In genomic region chr11:85766106-85766723, GRCm38 (mm10) we compare ENCODE assay signal across 8 mouse cellular contexts.
DNase-seq lines count a peak whose midpoint lies in the region; ATAC-seq lines count a peak whose summit lies in the region.

No protein-coding gene starts in this region.

- peak; percentile 74 for ATAC-seq in kidney, embryonic 14.5 days (ENCODE audit: low FRiP score, low TSS enrichment)
- ATAC-seq in embryonic facial prominence, embryonic 11.5 days (replicated peaks; ENCODE audit: insufficient number of reproducible peaks, low FRiP score, low TSS enrichment, low read depth), result no peak

- intact Hi-C loops in heart, postnatal 36 days (cut with DNase I), result no loop called here
- intact Hi-C loops in left cerebral cortex, postnatal 14 days (cut with DNase I), result no loop called here

- no peaks in the 10 kb centered on the region for H3K36me3 ChIP-seq in kidney, embryonic 14.5 days (ENCODE audit: control insufficient read depth, insufficient read depth, low read length)
- no peaks in the 10 kb centered on the region for H3K36me3 ChIP-seq in embryonic facial prominence, embryonic 11.5 days (replicated peaks; ENCODE audit: control insufficient read depth, insufficient read depth, low read depth, low read length)

- no peak for DNase-seq in kidney, adult 8-10 months
- peak; percentile 48 for DNase-seq in embryonic facial prominence, embryonic 11.5 days (ENCODE audit: low spot score)
- DNase-seq in heart, postnatal 36 days, result peak; percentile 35
- peak; percentile 28 for DNase-seq in skeletal muscle tissue, adult 2 months (ENCODE audit: low read depth, low spot score)
- no peak for DNase-seq in ovary, postnatal 10 days (ENCODE audit: low spot score)
- no peak for DNase-seq in urinary bladder, postnatal 10 days (ENCODE audit: low spot score)
- no peak for DNase-seq in left cerebral cortex, postnatal 14 days (ENCODE audit: low spot score in 2 of 2)

- H3K4me1 ChIP-seq in kidney, embryonic 14.5 days (ENCODE audit: control insufficient read depth, insufficient read depth, low read length), result peaks cover 24% of the 10 kb centered on the region
- no peaks in the 10 kb centered on the region for H3K4me1 ChIP-seq in embryonic facial prominence, embryonic 11.5 days (ENCODE audit: control insufficient read depth, insufficient read depth, low read length)

- 27% methylated on average over 7 of the region's 7 CpGs for WGBS in kidney, embryonic 14.5 days
- 20% methylated on average over 7 of the region's 7 CpGs for WGBS in embryonic facial prominence, embryonic 11.5 days

- H3K4me3 ChIP-seq in kidney, embryonic 14.5 days (ENCODE audit: low read length), result no peak overlapping the region
- H3K4me3 ChIP-seq in embryonic facial prominence, embryonic 11.5 days (ENCODE audit: low read depth, low read length), result no peak overlapping the region

- H3K9me3 ChIP-seq in kidney, embryonic 14.5 days (ENCODE audit: control insufficient read depth, low read length), result no peaks in the 10 kb centered on the region
- H3K9me3 ChIP-seq in embryonic facial prominence, embryonic 11.5 days (replicated peaks; ENCODE audit: control insufficient read depth, low read length), result no peaks in the 10 kb centered on the region

- H3K27me3 ChIP-seq in kidney, embryonic 14.5 days (ENCODE audit: control insufficient read depth, insufficient read depth, low read length), result no peaks in the 10 kb centered on the region
- 0 out of 2 replicates have a peak, but pooled peaks cover 2% of the 10 kb centered on the region for H3K27me3 ChIP-seq in embryonic facial prominence, embryonic 11.5 days (ENCODE audit: control insufficient read depth, insufficient read depth, low read length)

- H3K9ac ChIP-seq in kidney, embryonic 14.5 days (ENCODE audit: low read depth, low read length), result no peak overlapping the region
- H3K9ac ChIP-seq in embryonic facial prominence, embryonic 11.5 days (replicated peaks; ENCODE audit: low read length), result no peak overlapping the region

- H3K27ac ChIP-seq in kidney, embryonic 14.5 days (ENCODE audit: low read depth, low read length), result peak overlapping the region; percentile 61; the same call in 1 of the 2 replicates
- H3K27ac ChIP-seq in embryonic facial prominence, embryonic 11.5 days (replicated peaks; ENCODE audit: low read depth, low read length), result no peak overlapping the region

- H3K4me2 ChIP-seq in kidney, embryonic 14.5 days (replicated peaks; ENCODE audit: low read depth, low read length), result no peak overlapping the region
- no peak overlapping the region for H3K4me2 ChIP-seq in embryonic facial prominence, embryonic 11.5 days (ENCODE audit: low read depth, low read length)

Comparison
In these comparisons a context has a peak if more than half of its experiments do, and no peak if none do; other contexts are left out.
1. DNase-seq: peak in embryonic facial prominence, embryonic 11.5 days (single experiment), heart, postnatal 36 days (2 of 2) and skeletal muscle tissue, adult 2 months (single experiment); none in kidney, adult 8-10 months (0 of 2), ovary, postnatal 10 days (single experiment), urinary bladder, postnatal 10 days (single experiment) and left cerebral cortex, postnatal 14 days (0 of 2).